Mouse (Mus musculus) MEL-GATA-1-ER (cell line): Measurements from ENCODE around the gene Cars.

Source experiments
- DNase-seq: peaks from one replicate; pipeline ENCODE4 v3.0.0-alpha.2; 2012; ENCODE audit warnings: low read depth; ENCODE audit errors: extremely low read depth

Gene Cars

GRCm38 (mm10) chr7:143513763-143514415 lies 86.0 kb downstream of the Cars start:
- DNase-seq, result no peak

- DNase-seq, result no peak
Observed at GRCm38 (mm10) chr7:143511335-143511712, 88.6 kb downstream of the Cars start.

- no peak for DNase-seq
Observed at GRCm38 (mm10) chr7:143510593-143511334, 89.1 kb downstream of the Cars start.

GRCm38 (mm10) chr7:143509566-143509965 lies 90.3 kb downstream of the Cars start:
- DNase-seq, result no peak
